Comparison of ENCODE assay signal across 14 mouse cellular contexts in genomic region chr1:158364461-158364860, GRCm38 (mm10). TPM values are rescaled to one million over a fixed set of nuclear protein-coding genes. Genes with fewer than 3 reads are reported as not detected.
A peak's percentile ranks its signal among the peaks of the same experiment; 100 is the strongest.
DNase-seq lines count a peak whose midpoint lies in the region; ATAC-seq lines count a peak whose summit lies in the region.
"Had no signal": no experiment of that assay in that cellular context is flagged by ENCODE, and none has a peak within 500 bp of the region (broad histone marks: within the 10 kb centered on the region; RNA-seq: fewer than 3 reads in every experiment).

No protein-coding gene starts in this region.

- peak overlapping the region; percentile 98; the same call in 1 of the 2 replicates for H3K9ac ChIP-seq in midbrain, embryonic 15.5 days
- H3K9ac ChIP-seq: limb, embryonic 12.5 days had no signal

- H3K27ac ChIP-seq in hindbrain, embryonic 10.5 days = no peak overlapping the region
- H3K27ac ChIP-seq in midbrain, embryonic 15.5 days = peak overlapping the region; percentile 97
- H3K27ac ChIP-seq: limb, embryonic 12.5 days had no signal

- H3K4me2 ChIP-seq in midbrain, embryonic 15.5 days = peak overlapping the region; percentile 63
- H3K4me2 ChIP-seq: limb, embryonic 12.5 days had no signal

- peaks cover 13% of the 10 kb centered on the region; the same call in 1 of the 2 replicates for H3K36me3 ChIP-seq in hindbrain, embryonic 10.5 days
- no peaks in the 10 kb centered on the region for H3K36me3 ChIP-seq in midbrain, embryonic 15.5 days (replicated peaks)
- H3K36me3 ChIP-seq: limb, embryonic 12.5 days had no signal

- H3K27me3 ChIP-seq in hindbrain, embryonic 10.5 days (ENCODE audit: insufficient read depth, poor library complexity, severe bottlenecking) = 0 out of 2 replicates have a peak, but pooled peaks cover 9% of the 10 kb centered on the region
- no peaks in the 10 kb centered on the region for H3K27me3 ChIP-seq in midbrain, embryonic 15.5 days (replicated peaks)

- peak; percentile 73 for ATAC-seq in midbrain, embryonic 15.5 days (replicated peaks)
- ATAC-seq in megakaryocyte-erythroid progenitor cell, adult 5-6 weeks (replicated peaks; ENCODE audit: low FRiP score, low TSS enrichment, poor library complexity, severe bottlenecking) = no peak
- ATAC-seq: activated CD4-positive, CD25-positive, alpha-beta regulatory T cell, adult 4 months had no signal

- peak; percentile 80 for DNase-seq in brain, adult 2 months (ENCODE audit: low read depth, low spot score)
- peak; percentile 47 for DNase-seq in embryo, embryonic 11 days
- DNase-seq in hindbrain, embryonic 10.5 days (ENCODE audit: low spot score) = no peak
- DNase-seq in adipocyte (ENCODE audit: low spot score) = no peak
- DNase-seq in gastrocnemius, postnatal 10 days = no peak
- DNase-seq: cerebellum, adult 11-12 months; heart, adult 18-20 months; heart, postnatal 4 days; kidney, postnatal 10 days had no signal

- peaks cover 37% of the 10 kb centered on the region for H3K4me1 ChIP-seq in hindbrain, embryonic 10.5 days (replicated peaks)
- peaks cover 41% of the 10 kb centered on the region for H3K4me1 ChIP-seq in midbrain, embryonic 15.5 days

- H3K4me3 ChIP-seq in hindbrain, embryonic 10.5 days = peak overlapping the region; percentile 75
- H3K4me3 ChIP-seq in midbrain, embryonic 15.5 days = peak overlapping the region; percentile 71
- H3K4me3 ChIP-seq: erythroblast, embryonic 14.5 days; limb, embryonic 12.5 days had no signal

- H3K9me3 ChIP-seq in hindbrain, embryonic 10.5 days = no peaks in the 10 kb centered on the region
- no peaks in the 10 kb centered on the region for H3K9me3 ChIP-seq in midbrain, embryonic 15.5 days
- H3K9me3 ChIP-seq: limb, embryonic 12.5 days had no signal

- WGBS in hindbrain, embryonic 10.5 days = 42% methylated on average over 1 of the region's 1 CpGs
- 15% methylated on average over 1 of the region's 1 CpGs for WGBS in midbrain, embryonic 15.5 days

RNA-seq across cellular contexts. Expression of gene Astn1, which starts 2.4 kb away (rescaled TPM):
- 8.6 and 9.1 TPM in 2 replicates for polyA plus RNA-seq in hindbrain, embryonic 10.5 days (2016; fragmentation: Nextera tagmentation; extraction: Ambion mirVana)
- polyA plus RNA-seq in midbrain, embryonic 15.5 days (2015; fragmentation: Nextera tagmentation; extraction: Ambion mirVana) = 43.2 and 44.3 TPM in 2 replicates
- total RNA-seq in megakaryocyte-erythroid progenitor cell, adult 5-6 weeks (2014; fragmentation: Nextera tagmentation) = not detected in 2 replicates
- total RNA-seq in megakaryocyte-erythroid progenitor cell, adult 5-6 weeks (2017) = not detected in 2 replicates
- total RNA-seq in gastrocnemius, postnatal 10 days (2021) = 1 to 10 TPM; 1.2 TPM

RNA-seq across cellular contexts. Expression of gene Brinp2, which starts 8.3 kb away (rescaled TPM):
- 1.4 and 2.1 TPM in 2 replicates for polyA plus RNA-seq in hindbrain, embryonic 10.5 days (2016; fragmentation: Nextera tagmentation; extraction: Ambion mirVana)
- 31.8 and 33.4 TPM in 2 replicates for polyA plus RNA-seq in midbrain, embryonic 15.5 days (2015; fragmentation: Nextera tagmentation; extraction: Ambion mirVana)
- total RNA-seq in megakaryocyte-erythroid progenitor cell, adult 5-6 weeks (2014; fragmentation: Nextera tagmentation) = not detected in 2 replicates
- not detected in 2 replicates for total RNA-seq in megakaryocyte-erythroid progenitor cell, adult 5-6 weeks (2017)
- total RNA-seq in gastrocnemius, postnatal 10 days (2021) = under 1 TPM; 0.31 to 0.38 TPM
- polyA plus RNA-seq: erythroblast, embryonic 14.5 days had no signal

Comparison
In these comparisons a context has a peak if more than half of its experiments do, and no peak if none do; other contexts are left out.
1. DNase-seq: peak in brain, adult 2 months (single experiment) and embryo, embryonic 11 days (single experiment); none in hindbrain, embryonic 10.5 days (single experiment), adipocyte (single experiment) and gastrocnemius, postnatal 10 days (single experiment).